Mouse (Mus musculus) spleen, adult 2 months (tissue): ENCODE data around the gene Pde1c. TPM values are rescaled to one million over a fixed set of nuclear protein-coding genes. Genes with fewer than 3 reads are reported as not detected.

Experiments used
- DNase-seq, 2 experiments: peaks; one replicate each; pipeline versions ENCODE4 v3.0.0 to v3.0.0-alpha.2; 2012 to 2021; ENCODE audit warnings: low spot score in 2 of 2, low read depth in 1 of 2
- H3K27ac ChIP-seq: fragments of 200-500 bp; 2 replicates; pipeline ENCODE4 v1.5.1; 2012; ENCODE audit warnings: low read length, inconsistent platforms; ENCODE audit not compliant: insufficient read depth
- H3K27me3 ChIP-seq: fragments of 200-500 bp; 2 replicates; pipeline ENCODE4 v1.6.1; 2012; ENCODE audit warnings: mild to moderate bottlenecking, moderate library complexity, low read length, inconsistent platforms; ENCODE audit not compliant: control insufficient read depth, insufficient read depth
- H3K36me3 ChIP-seq: fragments of 200-500 bp; 2 replicates; pipeline ENCODE4 v1.6.1; 2012; ENCODE audit warnings: mild to moderate bottlenecking, low read length, inconsistent platforms; ENCODE audit not compliant: control insufficient read depth, insufficient read depth
- H3K4me1 ChIP-seq: fragments of 200-500 bp; 2 replicates; pipeline ENCODE4 v1.6.1; 2011; ENCODE audit warnings: inconsistent platforms; ENCODE audit not compliant: control insufficient read depth, insufficient read depth, insufficient read length
- H3K4me3 ChIP-seq: fragments of 200-500 bp; 2 replicates; pipeline ENCODE4 v1.5.1; 2011; ENCODE audit warnings: mild to moderate bottlenecking, inconsistent platforms; ENCODE audit not compliant: insufficient read depth, insufficient read length; ENCODE audit errors: extremely low read depth
- CTCF ChIP-seq: fragments of 200-500 bp; IDR thresholded peaks from 2 replicates; pipeline ENCODE4 v1.5.1; 2011; ENCODE audit warnings: mild to moderate bottlenecking, inconsistent platforms; ENCODE audit not compliant: insufficient read depth, insufficient read length, insufficient replicate concordance; ENCODE audit errors: extremely low read depth
- POLR2A ChIP-seq: fragments of 200-500 bp; IDR thresholded peaks from 2 replicates; pipeline ENCODE4 v1.6.1; 2011; ENCODE audit warnings: low read depth, low read length, inconsistent platforms
- WGBS: fragments of 180-500 bp; shearing (Covaris S2); methylation state at CpG from one replicate; pipeline ENCODE4 v1.1.7; 2018; 5-methylcytosine and 5-hydroxymethylcytosine counted together
- polyA plus RNA-seq: library from polyadenylated mRNA; depleted of rRNA; stranded (reverse); fragments of >200 nt; gene quantifications from 2 replicates; pipeline ENCODE4 v1.2.3, GENCODE M21; 2012

Pde1c gene
- polyA plus RNA-seq, 1 experiment, result 0.08 TPM

GRCm38 (mm10) chr6:56158217-56158616, 410.7 kb downstream of the Pde1c start:
- Histone ChIP-seq H3K4me1 (no peaks in the 10 kb centered on the region), H3K27ac (no peak overlapping the region), H3K36me3 (no peaks in the 10 kb centered on the region), H3K27me3 (no peaks in the 10 kb centered on the region), H3K4me3 (no peak overlapping the region)
- WGBS, result 21% methylated on average over 1 of the region's 1 CpGs
- TF ChIP-seq POLR2A, result no peak
- no peak for DNase-seq

- no peak overlapping the region for H3K27ac ChIP-seq
- H3K4me1 ChIP-seq, result no peaks in the 10 kb centered on the region
- no peaks in the 10 kb centered on the region for H3K36me3 ChIP-seq
- DNase-seq, result no peak
- WGBS, result 92% methylated on average over 3 of the region's 3 CpGs
- H3K27me3 ChIP-seq, result no peaks in the 10 kb centered on the region
- TF ChIP-seq CTCF (no peak), POLR2A (no peak)
- H3K4me3 ChIP-seq, result no peak overlapping the region
Measured at GRCm38 (mm10) chr6:56156836-56157235, 412.1 kb downstream of the Pde1c start.

DNA sequence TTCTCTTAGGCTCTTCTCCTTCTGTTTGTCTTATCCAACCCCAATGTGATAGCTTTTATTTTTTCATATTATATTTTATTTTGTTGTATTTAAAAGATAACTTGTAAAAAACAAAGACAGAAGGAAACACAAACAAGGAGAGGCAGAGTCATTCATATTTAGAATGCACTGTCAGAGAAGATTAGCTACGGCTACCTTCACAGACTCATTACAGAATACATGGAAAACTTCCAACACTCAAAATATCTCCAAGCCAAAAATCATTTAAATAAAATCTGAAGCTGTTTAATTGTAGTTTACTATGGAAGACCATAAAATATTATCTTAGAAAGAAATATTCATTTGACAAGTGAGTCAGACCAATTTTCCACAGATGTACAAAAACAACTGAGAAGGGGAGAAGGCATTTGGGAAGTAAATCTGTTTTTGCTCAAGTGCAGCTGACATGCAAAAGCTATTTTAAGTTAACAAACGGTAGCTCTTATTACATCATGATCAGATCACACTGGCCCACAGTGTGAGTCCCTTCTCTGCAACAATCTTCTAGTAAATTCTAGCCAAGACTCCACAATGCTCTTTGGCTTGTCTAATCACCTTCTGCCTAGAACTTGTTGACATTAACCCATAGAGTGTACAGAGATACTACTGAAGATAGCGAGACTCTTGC, 438.3 kb downstream of the Pde1c start:
- no peak for TF ChIP-seq POLR2A
- TF ChIP-seq CTCF, result no peak
- no peaks in the 10 kb centered on the region for H3K4me1 ChIP-seq
- 73% methylated on average over 3 of the region's 3 CpGs for WGBS
- no peak for DNase-seq
- H3K4me3 ChIP-seq, result no peak overlapping the region
- H3K27me3 ChIP-seq, result no peaks in the 10 kb centered on the region
- H3K27ac ChIP-seq, result no peak overlapping the region
- H3K36me3 ChIP-seq, result no peaks in the 10 kb centered on the region

DNA sequence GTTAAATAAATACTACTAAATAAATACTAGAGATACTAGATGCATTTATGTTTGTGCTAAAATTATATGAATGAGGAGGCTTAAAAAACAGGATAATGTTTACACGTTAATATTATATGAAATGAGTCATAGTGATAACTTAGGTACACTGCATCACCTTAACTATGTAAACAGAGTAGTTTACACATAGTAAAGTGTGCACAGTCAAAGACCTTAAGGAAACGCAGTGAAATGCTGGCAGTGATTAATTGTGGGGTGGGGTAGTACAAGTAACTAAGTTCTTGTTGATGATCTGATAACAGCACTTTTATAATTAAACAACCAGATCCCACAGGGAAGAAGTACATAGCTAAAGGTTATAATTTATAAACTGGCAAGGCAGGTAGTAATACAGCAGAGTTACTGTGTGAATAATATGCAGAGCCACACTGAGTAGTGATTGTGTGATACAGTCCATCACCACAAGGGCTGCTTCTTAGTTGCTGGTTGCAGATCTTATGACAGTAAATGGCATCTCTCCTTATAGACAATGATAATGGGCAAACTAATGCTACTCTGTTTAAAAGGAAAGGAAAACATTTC, 469.3 kb downstream of the Pde1c start:
- H3K27me3 ChIP-seq, result no peaks in the 10 kb centered on the region
- TF ChIP-seq CTCF, result no peak
- TF ChIP-seq POLR2A, result no peak
- no peak overlapping the region for H3K4me3 ChIP-seq
- 88% methylated on average over 2 of the region's 2 CpGs for WGBS
- no peaks in the 10 kb centered on the region for H3K36me3 ChIP-seq
- DNase-seq, result no peak
- no peak overlapping the region for H3K27ac ChIP-seq
- no peaks in the 10 kb centered on the region for H3K4me1 ChIP-seq

DNA sequence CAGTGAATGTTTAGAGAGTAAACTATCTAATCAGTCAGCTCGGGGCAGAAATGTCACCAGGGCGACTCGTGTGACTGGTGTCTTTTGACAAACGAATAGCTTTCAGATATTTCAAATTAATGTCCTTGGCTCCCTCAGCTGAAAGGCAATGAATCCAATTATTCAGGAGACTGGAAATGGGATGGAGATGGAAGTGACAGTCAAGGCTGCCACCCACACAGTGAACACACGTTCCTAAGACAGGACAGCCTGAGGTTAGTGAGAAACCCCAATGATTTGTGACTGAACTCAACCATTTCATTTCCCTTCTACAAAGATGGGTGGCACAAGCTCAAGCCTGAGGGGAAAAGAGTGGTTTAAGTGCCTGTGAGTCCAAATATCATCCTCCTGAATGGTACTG, 470.5 kb downstream of the Pde1c start:
- WGBS, result 88% methylated on average over 5 of the region's 5 CpGs
- no peak overlapping the region for H3K27ac ChIP-seq
- TF ChIP-seq POLR2A (no peak), CTCF (no peak)

DNA sequence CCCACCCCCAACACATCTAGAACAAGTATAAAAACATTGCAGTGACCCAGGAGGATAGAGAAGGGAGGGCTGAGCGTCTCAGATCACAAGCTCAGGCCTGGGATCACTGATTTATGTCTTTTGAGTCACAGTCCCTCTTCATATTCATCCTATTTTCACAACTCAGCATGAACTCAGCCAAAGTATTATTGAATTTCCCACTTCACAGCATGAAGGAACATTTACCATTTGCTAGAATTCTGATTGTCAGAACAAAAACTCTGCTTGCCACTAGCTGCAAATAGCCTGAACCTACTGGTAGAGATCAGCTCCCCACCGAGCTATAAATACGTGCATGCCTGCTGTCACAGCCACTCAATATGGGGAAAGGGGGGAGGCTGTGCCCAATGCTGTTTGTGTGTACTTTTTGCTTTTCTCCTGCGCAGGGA, 492.5 kb downstream of the Pde1c start:
- 79% methylated on average over 4 of the region's 4 CpGs for WGBS
- Histone ChIP-seq H3K27me3 (no peaks in the 10 kb centered on the region), H3K4me3 (no peak overlapping the region), H3K36me3 (no peaks in the 10 kb centered on the region), H3K27ac (no peak overlapping the region), H3K4me1 (no peaks in the 10 kb centered on the region)
- no peak for DNase-seq
- no peak for TF ChIP-seq CTCF
- no peak for TF ChIP-seq POLR2A

More for the DNA sequence above, 470.5 kb downstream of the Pde1c start:
- H3K4me3 ChIP-seq, result no peak overlapping the region
- H3K36me3 ChIP-seq, result no peaks in the 10 kb centered on the region
- H3K4me1 ChIP-seq, result no peaks in the 10 kb centered on the region
- H3K27me3 ChIP-seq, result no peaks in the 10 kb centered on the region
- DNase-seq, result no peak

DNA sequence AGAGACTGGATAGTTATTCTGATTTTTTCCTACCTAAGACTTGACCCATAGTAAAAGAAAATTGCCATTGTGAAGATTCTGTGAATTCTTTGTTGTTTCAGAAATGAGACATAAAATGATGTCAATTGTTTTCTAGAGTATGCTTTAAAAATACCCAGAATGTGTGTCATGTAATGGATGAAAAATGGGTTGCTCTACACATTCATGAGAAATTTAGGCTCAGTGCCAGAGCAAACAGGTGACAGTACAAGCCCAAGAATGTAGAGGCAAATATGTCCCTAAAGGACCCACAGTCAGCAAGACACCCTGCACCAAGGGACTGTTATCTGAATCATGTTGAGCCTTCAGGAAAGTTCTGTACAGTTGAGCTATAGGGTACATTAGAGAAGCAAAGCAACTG, 500.4 kb downstream of the Pde1c start:
- no peaks in the 10 kb centered on the region for H3K36me3 ChIP-seq
- no peak overlapping the region for H3K4me3 ChIP-seq
- no peak for TF ChIP-seq CTCF
- no peak for TF ChIP-seq POLR2A

More for the DNA sequence above, 500.4 kb downstream of the Pde1c start:
- no peak overlapping the region for H3K27ac ChIP-seq
- H3K4me1 ChIP-seq, result no peaks in the 10 kb centered on the region
- no peaks in the 10 kb centered on the region for H3K27me3 ChIP-seq
- DNase-seq, result no peak
